Mouse (Mus musculus) liver, postnatal 0 days (tissue): ENCODE measurements around the gene Efcab5.

ENCODE experiments used
- CTCF ChIP-seq: sonication (generic); IDR thresholded peaks from 2 replicates; pipeline ENCODE4 v1.5.1; 2016; ENCODE audit warnings: antibody characterized with exemption, low read depth
- EP300 ChIP-seq: IDR thresholded peaks from 2 replicates; pipeline ENCODE4 v1.6.1; 2016; ENCODE audit warnings: antibody characterized with exemption, low read depth, mild to moderate bottlenecking

- TF ChIP-seq CTCF = no peak
- TF ChIP-seq EP300 = no peak
Observed at GRCm38 (mm10) chr11:77096991-77097390, 91.8 kb downstream of the Efcab5 start.
